Mouse (Mus musculus) gastrocnemius, postnatal 14 days (tissue): ENCODE data around the gene Ift140. TPM values are rescaled to one million over a fixed set of nuclear protein-coding genes. Genes with fewer than 3 reads are reported as not detected.
A peak's percentile ranks its signal among the peaks of the same experiment; 100 is the strongest.
"Not testable (repeated sequence)": the region's sequence is repeated elsewhere in the genome, so short reads cannot be mapped to it uniquely, and the experiment has no call there.

Source experiments
- DNase-seq: peaks from one replicate; pipeline ENCODE4 v3.0.0; 2021; ENCODE audit warnings: mixed read lengths
- intact Hi-C: fragments of 180-260 bp; cut with DNase I; formaldehyde crosslinking; loops from one replicate; pipeline ENCODE4 v1.15.1; 2025; ENCODE audit warnings: low total_unique reads
- total RNA-seq, 2 experiments: library from RNA; stranded (reverse); gene quantifications; 2 replicates each; pipeline ENCODE4 v1.2.3; 2021

Gene Ift140
- total RNA-seq, 2 experiments from 2014 or later: 2.9 to 4.1 TPM

GRCm38 (mm10) chr17:25111220-25111619 is 95.3 kb downstream of the Ift140 start:
- intact Hi-C loops: no loop called here

GRCm38 (mm10) chr17:25111739-25112422 is 96.0 kb downstream of the Ift140 start:
- peak; percentile 58 for DNase-seq
- intact Hi-C loops: no loop called here

More at GRCm38 (mm10) chr17:25111220-25111619, 95.3 kb downstream of the Ift140 start:
- DNase-seq: no peak

DNA sequence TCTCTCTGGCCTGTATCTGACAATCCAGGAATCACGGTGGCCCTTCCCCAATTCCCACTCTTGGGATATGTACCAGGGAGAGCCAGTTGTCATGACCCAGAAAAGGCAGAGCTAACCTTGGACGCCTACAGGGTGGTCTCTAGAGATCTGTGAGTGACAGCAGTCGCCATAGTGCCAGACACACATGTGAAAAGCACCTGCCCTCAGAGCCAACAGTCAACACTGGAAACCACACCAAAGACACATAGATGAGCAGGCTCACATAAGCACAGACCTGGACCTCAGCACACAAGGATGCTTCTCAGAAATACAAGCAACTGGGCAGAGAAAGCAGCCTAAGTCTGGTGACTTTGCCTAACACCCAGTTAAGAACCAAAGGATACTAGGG is 96.5 kb downstream of the Ift140 start:
- DNase-seq: no peak
- intact Hi-C loops: no loop called here

DNA sequence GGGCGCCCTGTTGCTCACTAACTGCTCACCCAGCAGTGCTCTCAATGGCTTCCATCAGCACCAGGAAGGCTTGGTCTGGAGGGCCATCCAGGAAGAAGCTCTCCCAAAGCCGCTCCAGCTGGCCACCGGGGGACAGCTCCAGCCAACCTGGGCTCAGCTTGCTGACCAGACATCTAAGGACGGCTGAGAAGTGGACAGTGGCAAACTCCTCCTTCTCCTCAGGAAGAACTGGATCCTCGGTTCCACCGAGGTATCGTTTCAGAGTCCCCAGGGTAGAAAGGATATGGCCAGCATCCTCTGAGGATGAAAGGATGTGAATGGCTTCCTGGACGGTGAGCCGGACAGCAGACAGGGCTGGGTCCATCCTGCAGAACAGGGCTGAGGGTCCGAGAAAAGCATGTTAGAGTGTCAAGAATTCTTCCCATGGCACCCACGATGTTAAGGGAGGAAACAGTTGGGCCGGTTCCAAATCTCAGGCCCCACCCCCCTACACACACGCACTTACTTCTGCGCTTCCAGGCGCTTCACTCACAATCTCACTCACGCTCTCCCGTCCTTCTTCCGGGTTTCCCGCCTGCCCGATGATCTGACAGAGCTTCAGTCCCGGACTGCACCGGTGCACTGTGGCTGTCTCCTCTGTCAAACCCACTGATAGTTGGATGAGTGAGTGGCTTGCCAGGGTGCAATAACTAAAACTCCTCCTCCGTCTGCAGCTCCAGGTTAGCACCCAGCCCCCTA is 99.2 kb downstream of the Ift140 start:
- DNase-seq: peak; percentile 14
- intact Hi-C loops: no loop called here

DNA sequence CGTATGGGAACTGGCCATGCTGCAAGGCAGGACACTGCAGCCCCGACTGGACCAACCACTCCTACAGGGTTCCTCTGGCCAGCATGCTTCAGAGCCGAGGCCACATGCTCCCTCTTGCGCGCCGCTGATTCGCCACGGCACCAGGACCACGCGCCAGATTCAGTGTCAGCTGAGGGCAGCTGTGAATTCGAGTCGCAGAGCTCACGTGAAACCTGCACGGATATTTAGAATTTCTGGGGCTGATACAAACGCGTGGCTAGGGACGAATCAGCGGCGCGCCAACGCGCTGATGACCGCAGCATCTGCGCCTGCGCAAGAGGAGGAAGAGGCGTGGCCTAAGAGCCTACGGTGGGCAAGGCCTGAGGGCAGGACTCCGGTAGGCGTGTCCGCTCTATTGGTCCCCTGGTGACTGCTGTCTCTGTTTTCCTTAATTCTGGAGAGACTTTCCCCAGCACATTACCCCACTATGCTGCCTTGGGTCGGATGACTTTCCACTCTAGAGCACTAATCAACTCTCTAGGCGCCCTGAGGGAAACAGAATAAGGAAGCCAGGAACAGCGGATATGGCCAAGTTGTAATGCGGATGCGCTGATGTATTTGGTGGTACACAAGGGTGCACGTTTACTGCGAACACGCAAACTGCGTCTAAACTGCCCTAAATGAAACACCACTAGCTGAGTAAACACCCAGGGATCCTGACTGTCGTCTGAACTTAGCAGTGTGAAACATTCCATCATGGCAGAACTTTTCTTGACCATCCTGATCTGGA is 100.0 kb downstream of the Ift140 start, which contains the start of gene Telo2:
TSS of gene Telo2 (minus strand) at position 304 of the 769 bp plus-strand sequence.
- intact Hi-C loops: no loop called here
- DNase-seq: peak; percentile 95

GRCm38 (mm10) chr17:25117263-25117662 is 101.4 kb downstream of the Ift140 start:
- DNase-seq: no peak
- intact Hi-C loops: no loop called here

GRCm38 (mm10) chr17:25120406-25120805 is 104.5 kb downstream of the Ift140 start, which contains the start of gene Ptx4:
Gene Ptx4, plus strand, starts transcription at chr17:25120760.
- intact Hi-C loops: loop anchor here (10.0 kb wide), 1 partner anchor 164 kb away; no protein-coding TSS in a partner anchor
- DNase-seq: peak; percentile 23

- intact Hi-C loops: loop anchor here (10.0 kb wide), 1 partner anchor 161 kb away; no protein-coding TSS in a partner anchor
- DNase-seq: no peak
Measured at GRCm38 (mm10) chr17:25123979-25124378, 108.1 kb downstream of the Ift140 start.

DNA sequence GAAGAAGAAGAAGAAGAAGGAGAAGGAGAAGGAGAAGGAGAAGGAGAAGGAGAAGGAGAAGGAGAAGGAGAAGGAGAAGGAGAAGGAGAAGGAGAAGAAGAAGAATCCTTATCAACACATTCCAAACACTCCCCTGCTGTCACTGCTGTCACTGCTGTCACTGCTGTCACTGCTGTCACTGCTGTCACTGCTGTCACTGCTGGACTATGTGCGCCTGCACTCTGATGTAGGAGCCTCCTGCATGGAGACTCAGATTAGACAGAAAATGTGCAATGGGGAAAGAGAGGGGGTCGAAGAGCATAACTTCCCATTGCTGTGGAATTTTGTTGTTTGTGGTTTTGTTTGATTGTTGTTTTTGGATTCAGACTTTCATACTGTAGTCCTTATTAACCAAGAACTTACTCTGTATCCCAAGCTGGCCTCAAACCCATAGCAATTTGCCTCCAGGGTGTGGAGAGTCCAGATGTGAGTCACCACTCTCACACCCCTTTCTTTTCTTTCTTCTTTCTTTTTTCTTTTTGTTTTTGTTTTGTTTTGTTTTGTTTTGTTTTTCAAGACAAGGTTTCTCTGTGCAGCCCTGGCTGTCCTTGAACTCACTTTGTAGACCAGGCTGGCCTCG is 109.7 kb downstream of the Ift140 start:
- intact Hi-C loops: loop anchor here (10.0 kb wide), 1 partner anchor 159 kb away; no protein-coding TSS in a partner anchor
- DNase-seq: not testable (repeated sequence)

DNA sequence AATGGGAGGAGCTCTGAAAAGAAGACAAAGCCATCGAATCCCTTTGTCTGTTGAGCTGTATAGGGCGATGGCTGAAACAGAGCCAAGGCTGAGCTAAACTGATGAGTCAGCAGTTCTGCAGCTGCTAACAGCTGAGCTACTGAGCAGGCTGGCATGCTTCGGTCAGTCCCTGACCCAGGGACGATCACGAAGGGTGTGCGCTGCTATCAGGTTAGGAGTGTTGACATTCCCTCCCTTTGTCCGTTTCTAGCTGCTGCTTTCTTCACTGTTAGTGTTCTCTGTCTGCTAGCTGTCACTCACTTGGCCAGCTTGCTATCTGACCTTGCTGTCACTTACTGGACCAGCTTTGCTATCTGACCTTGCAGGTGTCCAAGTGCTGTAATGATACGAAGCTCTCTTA is 111.2 kb downstream of the Ift140 start:
- DNase-seq: no peak
- intact Hi-C loops: loop anchor here (10.0 kb wide), 1 partner anchor 158 kb away; no protein-coding TSS in a partner anchor

DNA sequence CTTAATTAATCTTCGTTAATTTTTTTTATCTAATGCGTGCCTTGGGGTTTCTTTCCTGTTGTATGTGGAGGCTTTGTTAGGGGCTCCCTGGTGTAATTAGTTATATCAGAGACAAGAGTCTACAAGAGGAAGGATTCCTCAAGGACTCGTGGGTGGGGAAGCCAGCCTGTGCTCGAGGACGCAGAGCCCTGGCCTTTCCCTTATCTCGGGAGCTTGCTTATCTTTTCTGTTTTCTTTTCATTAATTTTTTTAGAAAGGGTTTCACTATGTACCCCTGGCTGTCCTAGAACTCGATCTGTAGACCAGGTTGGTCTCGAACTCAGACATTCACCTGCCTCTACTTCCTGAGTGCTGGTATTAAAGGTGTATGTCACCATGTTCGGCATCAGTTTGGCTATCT is 111.8 kb downstream of the Ift140 start:
- intact Hi-C loops: loop anchor here (10.0 kb wide), 1 partner anchor 157 kb away; no protein-coding TSS in a partner anchor
- DNase-seq: no peak

DNA sequence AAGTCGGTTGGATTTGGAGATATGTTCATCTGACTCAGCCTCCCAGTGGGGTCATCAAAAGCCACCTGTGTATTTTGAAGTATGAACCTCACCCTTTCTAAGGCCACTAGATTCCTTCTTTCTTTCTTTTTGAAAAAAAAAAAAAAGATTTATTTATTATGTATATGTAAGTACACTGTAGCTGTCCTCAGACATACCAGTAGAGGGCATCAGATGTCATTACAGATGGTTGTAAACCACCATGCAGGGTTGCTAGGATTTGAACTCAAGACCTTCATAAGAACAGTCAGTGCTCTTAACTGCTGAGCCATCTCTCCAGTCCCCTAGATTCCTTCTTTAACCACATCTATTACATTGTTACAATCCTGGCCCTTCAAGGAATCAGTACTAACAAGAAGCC is 114.2 kb downstream of the Ift140 start:
- DNase-seq: no peak
- intact Hi-C loops: no loop called here

DNA sequence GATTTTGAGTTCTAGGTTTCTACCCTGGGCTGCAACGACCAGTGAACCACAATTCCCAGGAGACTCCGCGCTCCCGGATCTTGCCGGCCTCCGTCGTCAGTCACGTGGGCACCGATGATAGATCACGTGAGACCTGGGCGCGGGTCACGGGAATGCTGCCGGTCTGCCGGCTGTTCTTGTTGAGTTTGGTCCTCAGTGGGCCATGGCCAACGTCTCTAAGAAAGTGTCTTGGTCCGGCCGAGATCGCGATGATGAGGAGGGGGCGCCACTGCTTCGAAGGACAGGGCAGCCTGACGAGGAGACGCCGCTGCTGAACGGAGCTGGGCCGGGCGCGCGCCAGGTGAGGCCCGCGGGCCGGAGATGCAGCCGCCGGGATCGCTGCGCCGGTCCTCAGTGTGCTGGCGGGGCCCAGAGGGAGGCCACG is 117.4 kb downstream of the Ift140 start, which contains the start of gene Clcn7:
TSS of gene Clcn7 (plus strand) at position 117 of the 424 bp plus-strand sequence.
- intact Hi-C loops: no loop called here
- DNase-seq: peak; percentile 94

GRCm38 (mm10) chr17:25135622-25136021 is 119.7 kb downstream of the Ift140 start:
- intact Hi-C loops: loop anchor here (5.0 kb wide), 1 partner anchor 47 kb away; the partner anchor contains the start of gene BC003965

GRCm38 (mm10) chr17:25138803-25139202 is 122.9 kb downstream of the Ift140 start:
- no peak for DNase-seq
- intact Hi-C loops: loop anchor here (5.0 kb wide), 1 partner anchor 43 kb away; the partner anchor contains the start of gene BC003965

More at GRCm38 (mm10) chr17:25135622-25136021, 119.7 kb downstream of the Ift140 start:
- DNase-seq: no peak

DNA sequence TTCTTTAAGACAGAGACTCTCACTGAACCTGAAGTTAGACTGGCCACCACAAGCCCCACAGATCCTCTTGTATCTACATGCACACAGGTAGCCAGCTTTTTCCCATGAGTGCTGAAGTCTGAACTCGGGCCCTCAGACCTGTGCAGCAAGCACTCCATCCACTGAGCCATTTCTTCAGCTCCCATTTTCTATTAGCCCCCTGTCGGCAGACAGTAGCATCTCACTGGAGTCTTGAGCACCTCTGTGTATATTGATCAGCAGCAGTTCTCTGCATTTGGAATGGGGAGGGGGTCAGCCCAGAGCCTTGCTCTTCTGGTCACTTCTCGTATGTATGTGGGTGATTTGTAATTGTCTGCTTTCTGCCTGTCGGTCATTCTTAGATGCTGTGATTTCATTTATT is 124.1 kb downstream of the Ift140 start:
- intact Hi-C loops: loop anchor here (5.0 kb wide), 1 partner anchor 42 kb away; the partner anchor contains the start of gene BC003965
- no peak for DNase-seq
